Comparison of ENCODE assay signal across 8 mouse cellular contexts in genomic region chr4:130784755-130785154, GRCm38 (mm10). TPM values are rescaled to one million over a fixed set of nuclear protein-coding genes. Genes with fewer than 3 reads are reported as not detected.
DNase-seq lines count a peak whose midpoint lies in the region; ATAC-seq lines count a peak whose summit lies in the region.

No protein-coding gene starts in this region.

- no peak overlapping the region for H3K4me2 ChIP-seq in midbrain, embryonic 11.5 days
- H3K4me2 ChIP-seq in midbrain, embryonic 13.5 days (replicated peaks), result no peak overlapping the region
- H3K4me2 ChIP-seq in forebrain, embryonic 15.5 days (replicated peaks), result no peak overlapping the region

- no peaks in the 10 kb centered on the region for H3K9me3 ChIP-seq in midbrain, embryonic 11.5 days (ENCODE audit: control insufficient read depth, low read length)
- no peaks in the 10 kb centered on the region for H3K9me3 ChIP-seq in midbrain, embryonic 13.5 days
- no peaks in the 10 kb centered on the region for H3K9me3 ChIP-seq in forebrain, embryonic 15.5 days

- H3K9ac ChIP-seq in midbrain, embryonic 11.5 days (ENCODE audit: low read length), result no peak overlapping the region
- H3K9ac ChIP-seq in midbrain, embryonic 13.5 days (replicated peaks), result no peak overlapping the region
- H3K9ac ChIP-seq in forebrain, embryonic 15.5 days (replicated peaks), result no peak overlapping the region

- H3K4me3 ChIP-seq in midbrain, embryonic 11.5 days (ENCODE audit: low read depth, low read length), result no peak overlapping the region
- H3K4me3 ChIP-seq in midbrain, embryonic 13.5 days (replicated peaks), result no peak overlapping the region
- H3K4me3 ChIP-seq in forebrain, embryonic 15.5 days, result no peak overlapping the region

- no peaks in the 10 kb centered on the region for H3K4me1 ChIP-seq in midbrain, embryonic 11.5 days (ENCODE audit: control insufficient read depth, insufficient read depth, low read length)
- no peaks in the 10 kb centered on the region for H3K4me1 ChIP-seq in midbrain, embryonic 13.5 days (replicated peaks)
- H3K4me1 ChIP-seq in forebrain, embryonic 15.5 days, result no peaks in the 10 kb centered on the region

- ATAC-seq in midbrain, embryonic 11.5 days (ENCODE audit: low FRiP score), result 0 out of 2 replicates have a peak, but pooled peaks have one; percentile 30
- ATAC-seq in midbrain, embryonic 13.5 days, result no peak
- 0 out of 2 replicates have a peak, but pooled peaks have one; percentile 42 for ATAC-seq in forebrain, embryonic 15.5 days (replicated peaks)
- ATAC-seq in megakaryocyte progenitor cell, adult 5-6 weeks (replicated peaks; ENCODE audit: poor library complexity), result peak; percentile 68

- DNase-seq in heart, adult 18-20 months, result peak; percentile 29 to 74
- DNase-seq in heart, adult 11 months, result no peak
- peak; percentile 90 for DNase-seq in midbrain, embryonic 11.5 days (ENCODE audit: low spot score, missing footprints)
- DNase-seq in T-cell, adult 2 months (ENCODE audit: low spot score), result peak; percentile 63
- peak; percentile 82 for DNase-seq in thymus, postnatal 4 days

- no peaks in the 10 kb centered on the region for H3K27me3 ChIP-seq in midbrain, embryonic 11.5 days (ENCODE audit: control insufficient read depth, insufficient read depth, low read length)
- H3K27me3 ChIP-seq in midbrain, embryonic 13.5 days, result no peaks in the 10 kb centered on the region
- no peaks in the 10 kb centered on the region for H3K27me3 ChIP-seq in forebrain, embryonic 15.5 days

- H3K36me3 ChIP-seq in midbrain, embryonic 11.5 days (ENCODE audit: control insufficient read depth, insufficient read depth, low read length), result 0 out of 2 replicates have a peak, but pooled peaks cover 2% of the 10 kb centered on the region
- H3K36me3 ChIP-seq in midbrain, embryonic 13.5 days, result peaks cover 20% of the 10 kb centered on the region
- peaks cover 20% of the 10 kb centered on the region for H3K36me3 ChIP-seq in forebrain, embryonic 15.5 days

- no peak overlapping the region for H3K27ac ChIP-seq in midbrain, embryonic 11.5 days (ENCODE audit: low read depth, low read length)
- H3K27ac ChIP-seq in midbrain, embryonic 13.5 days, result no peak overlapping the region
- no peak overlapping the region for H3K27ac ChIP-seq in forebrain, embryonic 15.5 days (replicated peaks)

- 28% methylated on average over 4 of the region's 4 CpGs for WGBS in midbrain, embryonic 11.5 days
- 39% methylated on average over 4 of the region's 4 CpGs for WGBS in midbrain, embryonic 13.5 days
- 36% methylated on average over 4 of the region's 4 CpGs for WGBS in forebrain, embryonic 15.5 days

RNA-seq across cellular contexts. Expression of gene Sdc3, which starts 7.6 kb away (rescaled TPM):
- 10 to 100 TPM; 37.1 to 38.2 TPM for total RNA-seq in heart, adult 18-20 months (2021)
- polyA plus RNA-seq in midbrain, embryonic 11.5 days (2014; fragmentation: Nextera tagmentation; extraction: Ambion mirVana), result 12.1 and 13.6 TPM in 2 replicates
- 72.3 and 72.9 TPM in 2 replicates for polyA plus RNA-seq in midbrain, embryonic 13.5 days (2015; fragmentation: Nextera tagmentation; extraction: Ambion mirVana)
- 84.9 and 85.7 TPM in 2 replicates for polyA plus RNA-seq in forebrain, embryonic 15.5 days (2015; fragmentation: Nextera tagmentation; extraction: Ambion mirVana)
- total RNA-seq in megakaryocyte progenitor cell, adult 5-6 weeks (2015), result 0.69 and 2.0 TPM in 2 replicates
- total RNA-seq in megakaryocyte progenitor cell, adult 5-6 weeks (2017), result 0.44 and 0.75 TPM in 2 replicates
